Mouse (Mus musculus): ENCODE results near the gene Smg5. TPM values are rescaled to one million over a fixed set of nuclear protein-coding genes. Genes with fewer than 3 reads are reported as not detected.
A peak's percentile ranks its signal among the peaks of the same experiment; 100 is the strongest.
"Not testable (repeated sequence)": the region's sequence is repeated elsewhere in the genome, so short reads cannot be mapped to it uniquely, and the experiment has no call there.

Gene Smg5
- polyA plus RNA-seq, 1 experiment from 2014 or later: 43.9 TPM

DNA sequence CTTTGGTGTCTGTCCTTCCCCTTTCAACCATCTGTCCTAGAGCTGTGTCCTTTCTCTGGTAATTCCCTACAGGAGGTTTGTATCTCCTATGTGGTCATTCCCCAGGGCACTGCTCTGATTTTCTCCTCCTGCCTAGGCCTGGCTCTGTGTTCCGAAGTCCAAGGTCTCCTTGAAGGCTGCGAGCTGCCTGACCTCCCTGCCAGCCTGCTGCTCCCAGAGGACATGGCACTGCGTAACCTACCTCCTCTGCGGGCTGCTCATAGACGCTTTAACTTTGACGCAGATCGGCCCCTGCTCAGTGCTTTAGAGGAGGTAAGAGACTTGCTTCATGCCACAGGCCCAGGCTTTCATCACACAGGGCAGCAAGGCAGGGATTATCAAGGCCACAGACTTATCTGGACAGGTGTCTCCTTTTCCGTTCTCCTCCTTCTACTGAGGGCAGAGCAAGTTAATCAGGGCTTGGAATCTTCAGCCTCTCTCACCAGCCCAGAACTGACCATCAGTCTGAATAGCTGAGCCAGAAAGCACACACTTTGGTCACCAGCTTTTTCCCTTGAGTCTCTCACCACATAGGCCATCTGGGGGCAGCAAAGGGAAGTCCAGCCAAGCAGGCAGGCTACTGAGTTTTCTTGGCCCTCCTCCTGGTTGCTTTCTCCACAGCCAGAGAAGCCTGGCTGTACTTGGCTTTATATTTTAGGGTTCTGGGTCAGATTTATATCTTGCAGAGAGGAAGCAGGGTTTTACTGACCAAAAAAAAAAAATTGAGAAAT, 18.5 kb downstream of the Smg5 start:
- Histone ChIP-seq H3K27ac (replicated peaks) (no peak overlapping the region), H3K4me1 (peaks cover 10% of the 10 kb centered on the region), H3K4me2 (no peak overlapping the region), H3K9ac (no peak overlapping the region), H3K27me3 (replicated peaks) (no peaks in the 10 kb centered on the region), H3K9me3 (no peaks in the 10 kb centered on the region), H3K4me3 (no peak overlapping the region), H3K36me3 (peaks cover 100% of the 10 kb centered on the region)
- ATAC-seq (ENCODE audit: extremely low read depth, insufficient number of reproducible peaks, low FRiP score, low TSS enrichment): no peak
- 87% methylated on average over 8 of the region's 8 CpGs for WGBS

- Histone ChIP-seq H3K4me2 (no peak overlapping the region), H3K9ac (peak overlapping the region; percentile 58), H3K36me3 (peaks cover 87% of the 10 kb centered on the region), H3K4me1 (peaks cover 48% of the 10 kb centered on the region), H3K9me3 (no peaks in the 10 kb centered on the region), H3K4me3 (no peak overlapping the region), H3K27me3 (replicated peaks) (0 out of 2 replicates have a peak, but pooled peaks cover under 1% of the 10 kb centered on the region), H3K27ac (replicated peaks) (peak overlapping the region; percentile 61)
- no peak for ATAC-seq (ENCODE audit: extremely low read depth, insufficient number of reproducible peaks, low FRiP score, low TSS enrichment)
- 56% methylated on average over 5 of the region's 5 CpGs for WGBS
Measured at GRCm38 (mm10) chr3:88359584-88359983, 23.5 kb downstream of the Smg5 start.

- no peak overlapping the region for H3K4me3 ChIP-seq
- peaks cover 5% of the 10 kb centered on the region for H3K27me3 ChIP-seq (replicated peaks)
- H3K9me3 ChIP-seq: no peaks in the 10 kb centered on the region
- H3K36me3 ChIP-seq: peaks cover 83% of the 10 kb centered on the region
- peak overlapping the region; percentile 58 for H3K9ac ChIP-seq
- H3K4me1 ChIP-seq: peaks cover 52% of the 10 kb centered on the region
- WGBS: 71% methylated on average over 3 of the region's 3 CpGs
- no peak overlapping the region for H3K4me2 ChIP-seq
- H3K27ac ChIP-seq (replicated peaks): peak overlapping the region; percentile 61
- ATAC-seq (ENCODE audit: extremely low read depth, insufficient number of reproducible peaks, low FRiP score, low TSS enrichment): no peak
Measured at GRCm38 (mm10) chr3:88359989-88360388, 23.9 kb downstream of the Smg5 start.

DNA sequence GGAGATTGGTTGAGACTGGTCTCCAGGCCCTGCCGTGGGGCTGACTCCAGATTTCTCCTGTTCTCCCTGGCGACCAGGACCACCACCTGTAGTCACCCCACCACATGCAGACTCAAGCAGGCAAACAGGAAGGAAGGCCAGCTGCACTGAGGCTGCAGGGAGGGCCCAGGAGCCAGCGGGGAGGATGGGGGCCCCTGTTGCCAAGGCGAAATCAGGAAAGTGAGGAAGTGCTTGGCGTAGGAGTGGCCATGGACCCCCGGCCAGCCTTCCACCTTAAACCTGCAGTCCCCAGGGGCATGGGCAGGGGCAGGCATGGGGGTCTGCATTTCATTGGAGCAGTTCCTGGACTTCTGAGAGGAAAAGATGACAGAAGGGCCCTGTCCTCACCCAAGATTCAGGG, 25.0 kb downstream of the Smg5 start:
- no peak overlapping the region for H3K4me2 ChIP-seq
- no peak overlapping the region for H3K9ac ChIP-seq
- H3K4me3 ChIP-seq: no peak overlapping the region
- H3K9me3 ChIP-seq: no peaks in the 10 kb centered on the region
- WGBS: 69% methylated on average over 6 of the region's 6 CpGs
- ATAC-seq (ENCODE audit: extremely low read depth, insufficient number of reproducible peaks, low FRiP score, low TSS enrichment): no peak
- peaks cover 53% of the 10 kb centered on the region for H3K4me1 ChIP-seq
- peaks cover 72% of the 10 kb centered on the region for H3K36me3 ChIP-seq
- H3K27me3 ChIP-seq (replicated peaks): peaks cover 16% of the 10 kb centered on the region
- no peak overlapping the region for H3K27ac ChIP-seq (replicated peaks)

DNA sequence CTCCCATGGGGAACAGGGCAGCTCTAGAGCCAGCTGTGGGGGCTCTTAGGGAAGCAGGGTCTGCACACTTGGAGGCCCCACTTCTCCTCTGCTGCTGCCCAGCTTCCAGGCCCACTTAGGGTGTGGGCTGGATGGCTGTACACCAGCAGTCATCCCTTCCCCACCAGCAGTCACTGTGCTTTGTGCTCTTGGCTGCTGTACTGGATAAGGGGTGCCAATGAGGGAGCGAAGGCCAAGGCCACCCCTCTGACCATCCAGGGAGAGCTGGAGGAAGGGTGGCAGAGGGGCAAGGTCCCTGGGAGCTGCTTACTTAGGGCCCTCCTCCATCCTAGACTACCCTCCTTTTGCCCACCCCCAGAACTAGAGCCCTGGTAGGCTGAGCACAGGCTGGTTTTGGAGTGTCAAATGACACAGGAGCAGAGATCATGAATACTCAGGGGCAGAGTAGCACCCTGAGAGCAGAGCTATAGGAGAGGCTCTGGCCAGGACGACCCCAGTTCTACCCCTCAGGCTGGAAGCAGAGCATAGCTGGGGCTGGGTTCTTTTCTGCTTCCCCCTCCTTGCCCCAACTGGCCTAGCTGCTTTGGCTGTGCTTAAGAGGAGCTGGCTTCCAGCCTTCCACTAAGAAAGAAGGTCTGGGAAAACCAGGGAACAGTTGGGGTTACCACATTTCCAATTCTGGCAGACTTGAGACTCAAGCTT, 25.7 kb downstream of the Smg5 start:
- no peak overlapping the region for H3K4me3 ChIP-seq
- H3K9me3 ChIP-seq: no peaks in the 10 kb centered on the region
- peaks cover 53% of the 10 kb centered on the region for H3K4me1 ChIP-seq
- no peak for ATAC-seq (ENCODE audit: extremely low read depth, insufficient number of reproducible peaks, low FRiP score, low TSS enrichment)
- H3K36me3 ChIP-seq: peaks cover 65% of the 10 kb centered on the region
- no peak overlapping the region for H3K27ac ChIP-seq (replicated peaks)
- peaks cover 21% of the 10 kb centered on the region for H3K27me3 ChIP-seq (replicated peaks)
- no peak overlapping the region for H3K4me2 ChIP-seq
- H3K9ac ChIP-seq: no peak overlapping the region
- 85% methylated on average over 2 of the region's 2 CpGs for WGBS

GRCm38 (mm10) chr3:88363700-88364099, 27.6 kb downstream of the Smg5 start:
- ATAC-seq (ENCODE audit: extremely low read depth, insufficient number of reproducible peaks, low FRiP score, low TSS enrichment): no peak
- H3K4me1 ChIP-seq: peaks cover 55% of the 10 kb centered on the region
- no peak overlapping the region for H3K4me3 ChIP-seq
- 28% methylated on average over 4 of the region's 4 CpGs for WGBS
- peaks cover 46% of the 10 kb centered on the region for H3K36me3 ChIP-seq
- H3K9ac ChIP-seq: no peak overlapping the region
- peaks cover 24% of the 10 kb centered on the region for H3K27me3 ChIP-seq (replicated peaks)
- peak overlapping the region; percentile 63 for H3K4me2 ChIP-seq
- no peaks in the 10 kb centered on the region for H3K9me3 ChIP-seq
- peak overlapping the region; percentile 64 for H3K27ac ChIP-seq (replicated peaks)

GRCm38 (mm10) chr3:88364337-88364736, 28.3 kb downstream of the Smg5 start, which contains the start of gene Paqr6:
Gene Paqr6 (plus strand): TSS chr3:88364584.
- WGBS: 3% methylated on average over 16 of the region's 16 CpGs
- Histone ChIP-seq H3K36me3 (peaks cover 39% of the 10 kb centered on the region), H3K4me2 (peak within 1 kb of the TSS; percentile 63), H3K9me3 (no peaks in the 10 kb centered on the region), H3K9ac (peak within 1 kb of the TSS; percentile 33), H3K4me3 (peak within 1 kb of the TSS; percentile 31), H3K27me3 (replicated peaks) (peaks cover 24% of the 10 kb centered on the region), H3K27ac (replicated peaks) (peak within 1 kb of the TSS; percentile 64), H3K4me1 (peaks cover 49% of the 10 kb centered on the region)
- no peak; the same call in 1 of the 2 replicates for ATAC-seq (ENCODE audit: extremely low read depth, insufficient number of reproducible peaks, low FRiP score, low TSS enrichment)

DNA sequence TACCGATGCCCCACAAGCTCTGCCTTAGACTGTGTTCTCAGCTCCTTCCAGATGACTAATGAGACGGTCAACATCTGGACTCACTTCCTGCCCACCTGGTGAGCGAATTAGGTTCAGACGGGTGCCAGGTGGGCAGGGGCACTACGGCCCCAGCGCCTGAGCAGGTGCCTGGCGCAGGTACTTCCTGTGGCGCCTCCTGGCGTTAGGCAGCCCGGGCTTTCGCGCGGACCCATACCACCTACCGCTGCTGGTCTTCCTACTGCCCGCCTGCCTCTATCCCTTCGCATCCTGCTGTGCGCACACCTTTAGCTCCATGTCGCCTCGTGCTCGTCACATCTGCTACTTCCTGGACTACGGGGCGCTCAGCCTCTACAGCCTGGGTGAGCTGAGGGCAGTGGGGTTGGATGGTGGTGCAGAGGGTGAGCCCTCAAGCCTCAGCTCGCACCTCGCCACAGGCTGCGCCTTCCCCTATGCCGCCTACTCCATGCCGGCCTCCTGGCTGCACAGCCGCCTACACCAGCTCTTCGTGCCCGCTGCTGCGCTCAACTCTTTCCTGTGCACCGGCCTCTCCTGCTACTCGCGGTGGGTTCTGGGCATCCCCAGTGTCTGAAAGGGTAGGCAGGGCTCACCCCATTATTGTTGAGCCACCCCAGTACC, 29.8 kb downstream of the Smg5 start:
- Histone ChIP-seq H3K9me3 (peaks cover 8% of the 10 kb centered on the region), H3K4me1 (peaks cover 34% of the 10 kb centered on the region), H3K27me3 (replicated peaks) (peaks cover 24% of the 10 kb centered on the region), H3K27ac (replicated peaks) (no peak overlapping the region), H3K36me3 (peaks cover 24% of the 10 kb centered on the region), H3K9ac (no peak overlapping the region), H3K4me3 (no peak overlapping the region), H3K4me2 (no peak overlapping the region)
- no peak for ATAC-seq (ENCODE audit: extremely low read depth, insufficient number of reproducible peaks, low FRiP score, low TSS enrichment)
- WGBS: 33% methylated on average over 34 of the region's 34 CpGs

GRCm38 (mm10) chr3:88366830-88367428, 30.9 kb downstream of the Smg5 start:
- not testable (repeated sequence) for H3K27ac ChIP-seq (replicated peaks); ATAC-seq (ENCODE audit: extremely low read depth, insufficient number of reproducible peaks, low FRiP score, low TSS enrichment); H3K9ac ChIP-seq; H3K9me3 ChIP-seq
- H3K4me1 ChIP-seq: peaks cover 33% of the 10 kb centered on the region
- peaks cover 13% of the 10 kb centered on the region for H3K36me3 ChIP-seq
- 12% methylated on average over 22 of the region's 22 CpGs for WGBS
- H3K27me3 ChIP-seq (replicated peaks): peaks cover 24% of the 10 kb centered on the region
- peak overlapping the region; percentile 59 for H3K4me2 ChIP-seq
- H3K4me3 ChIP-seq: peak overlapping the region; percentile 34

DNA sequence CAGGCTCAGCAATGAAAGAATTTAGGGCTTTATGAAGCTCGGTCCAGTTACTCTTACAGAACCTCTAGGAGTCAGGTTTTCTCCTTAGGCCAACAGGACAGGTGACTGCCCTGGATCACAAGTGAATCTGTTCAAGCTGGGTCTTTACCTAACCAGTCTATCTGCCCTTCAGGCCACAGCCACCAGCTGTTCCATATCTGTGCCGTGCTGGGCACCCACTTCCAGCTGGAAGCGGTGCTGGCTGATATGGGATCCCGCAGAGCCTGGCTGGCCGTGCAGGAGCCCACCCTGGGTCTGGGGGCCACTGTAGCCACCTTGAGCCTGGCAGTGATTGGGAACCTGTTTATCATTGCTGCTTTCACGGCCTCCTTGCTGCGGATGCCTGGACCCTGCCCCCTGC, 31.5 kb downstream of the Smg5 start:
- H3K4me3 ChIP-seq; ATAC-seq (ENCODE audit: extremely low read depth, insufficient number of reproducible peaks, low FRiP score, low TSS enrichment); H3K27ac ChIP-seq (replicated peaks); H3K36me3 ChIP-seq; H3K9ac ChIP-seq; H3K4me2 ChIP-seq; H3K9me3 ChIP-seq: not testable (repeated sequence)
- WGBS: 33% methylated on average over 4 of the region's 7 CpGs
- Histone ChIP-seq H3K27me3 (replicated peaks) (peaks cover 24% of the 10 kb centered on the region), H3K4me1 (peaks cover 29% of the 10 kb centered on the region)

- H3K9ac ChIP-seq; H3K4me2 ChIP-seq; H3K4me3 ChIP-seq; ATAC-seq (ENCODE audit: extremely low read depth, insufficient number of reproducible peaks, low FRiP score, low TSS enrichment); H3K9me3 ChIP-seq; H3K36me3 ChIP-seq; H3K27ac ChIP-seq (replicated peaks): not testable (repeated sequence)
- peaks cover 19% of the 10 kb centered on the region for H3K4me1 ChIP-seq
- peaks cover 24% of the 10 kb centered on the region for H3K27me3 ChIP-seq (replicated peaks)
- 66% methylated on average over 7 of the region's 7 CpGs for WGBS
Measured at GRCm38 (mm10) chr3:88368511-88368910, 32.5 kb downstream of the Smg5 start.
